Mouse (Mus musculus) C3H10T1/2 (cell line): ENCODE measurements around the gene Basp1. TPM values are rescaled to one million over a fixed set of nuclear protein-coding genes. Genes with fewer than 3 reads are reported as not detected.

Source experiments
- polyA plus RNA-seq, 2 experiments: library from polyadenylated mRNA; unstranded; fragments of >200 nt; fragmentation: generic; extraction: Trizol; gene quantifications; one replicate each; pipeline ENCODE4 v1.2.1; 2012; ENCODE audit warnings: missing spikeins in 2 of 2

Gene Basp1
- 10 to 100 TPM; 77.9 to 94.5 TPM for polyA plus RNA-seq

DNA sequence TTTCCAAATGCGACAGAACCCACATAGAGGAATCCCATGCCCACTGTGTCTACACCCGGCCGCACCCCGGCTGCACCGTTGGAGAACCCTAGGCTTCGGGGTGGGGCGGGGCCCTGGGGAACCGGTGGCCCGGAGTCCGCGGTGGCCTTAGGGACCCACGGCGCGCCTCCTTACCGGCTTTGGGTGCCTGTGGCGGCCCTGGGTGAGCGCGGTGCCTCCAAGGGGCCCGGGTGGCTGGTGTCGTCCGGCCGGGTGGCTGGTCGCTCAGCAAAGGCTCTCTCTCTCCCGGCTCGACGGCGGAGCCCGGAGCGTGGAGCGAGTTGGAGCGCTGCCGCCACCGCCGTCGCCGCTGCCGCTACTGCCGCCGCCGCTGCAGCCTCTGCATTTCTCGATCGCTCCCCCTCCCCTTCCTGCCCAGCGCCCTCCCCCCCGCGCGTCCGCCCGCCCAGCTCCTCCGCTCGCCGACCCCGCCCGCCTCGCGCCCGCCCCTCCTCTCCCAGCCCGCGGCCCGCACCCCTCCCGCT lies at the start of gene Basp1:
Gene Basp1, minus strand, starts transcription at position 387 of the 524 bp plus-strand sequence.

Other genes with a start within 250 kb of the Basp1 start
- gene Myo10, start 208.8 kb upstream of the Basp1 start, polyA plus RNA-seq, result 10 to 100 TPM in 1 of 2 experiments, 1 to 10 TPM in 1; 3.2 to 17.2 TPM